Mouse (Mus musculus): ENCODE measurements around the gene Magi1.
"Not testable (repeated sequence)": the region's sequence is repeated elsewhere in the genome, so short reads cannot be mapped to it uniquely, and the experiment has no call there.

Magi1 gene

GRCm38 (mm10) chr6:94061424-94061980 is 222.2 kb downstream of the Magi1 start:
- DNase-seq (ENCODE audit: low spot score in 2 of 2): no peak

DNA sequence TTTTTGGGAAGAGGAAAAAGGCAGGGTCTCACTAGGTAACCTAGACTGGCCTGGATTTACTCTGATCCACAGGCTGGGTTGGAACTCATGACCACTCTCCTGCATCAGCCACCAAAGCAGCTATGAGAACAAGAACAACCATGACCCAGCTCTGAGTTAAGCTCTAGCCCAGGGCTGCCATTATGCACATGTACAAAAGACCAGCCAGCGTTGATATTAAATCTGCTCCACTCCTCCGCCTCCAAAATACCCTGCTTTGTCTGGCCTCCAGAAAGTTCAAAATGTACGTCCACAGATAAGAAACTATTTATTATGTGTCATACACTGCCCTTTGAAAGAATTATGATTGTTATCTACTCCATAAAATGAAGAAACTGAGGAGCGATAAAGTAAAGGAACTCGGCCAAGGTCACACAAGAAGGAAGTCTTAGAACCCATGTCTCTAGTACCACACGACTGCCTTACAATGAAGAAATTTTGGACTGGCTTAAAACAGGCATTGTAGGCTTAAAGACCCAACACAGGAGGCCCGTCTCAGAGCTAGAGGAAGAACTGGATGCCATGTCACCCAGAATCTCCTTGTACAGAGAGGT is 223.0 kb downstream of the Magi1 start:
- no peak for DNase-seq (ENCODE audit: low spot score in 2 of 2)

DNA sequence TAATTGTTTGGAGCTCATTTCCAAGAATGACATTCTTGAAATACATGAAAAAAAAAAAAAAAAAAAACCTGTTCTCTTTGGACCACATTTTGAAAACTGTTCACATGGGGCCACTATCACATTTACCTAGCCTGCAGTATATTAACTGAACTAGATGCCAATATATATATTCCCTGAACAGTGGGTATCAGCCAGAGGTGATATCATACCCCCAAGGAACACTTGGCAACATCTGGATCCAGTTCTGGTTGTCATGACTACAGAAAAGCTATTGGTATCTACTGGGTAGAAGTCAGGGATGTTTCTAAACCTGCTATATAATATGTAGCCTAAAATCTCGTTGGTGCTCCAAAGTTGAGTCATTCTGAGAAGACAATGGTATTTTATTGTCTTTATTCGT is 224.6 kb downstream of the Magi1 start:
- no peak for DNase-seq (ENCODE audit: low spot score in 2 of 2)

GRCm38 (mm10) chr6:94053920-94054319 is 229.8 kb downstream of the Magi1 start:
- DNase-seq (ENCODE audit: low spot score in 2 of 2): peak; percentile 20 to 62

DNA sequence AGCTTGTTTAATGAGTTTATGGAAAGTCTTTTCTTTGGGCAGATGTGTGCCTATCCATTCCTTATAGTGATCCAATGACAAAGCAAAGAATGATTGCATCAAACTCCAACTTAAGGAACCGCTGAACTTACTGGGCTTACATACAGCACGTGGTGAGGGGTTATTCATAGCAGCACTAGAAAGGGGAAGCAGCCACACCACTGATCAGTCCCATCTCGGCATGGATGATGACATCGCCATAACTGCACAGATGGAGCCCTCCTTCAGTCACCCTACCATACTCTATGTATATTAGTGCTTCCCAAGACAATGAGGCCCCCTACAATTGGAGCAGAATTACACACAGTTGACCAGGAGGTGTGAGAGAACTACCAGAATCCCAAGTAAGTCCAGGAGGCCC is 238.5 kb downstream of the Magi1 start:
- no peak for DNase-seq (ENCODE audit: low spot score in 2 of 2)

- DNase-seq (ENCODE audit: low spot score in 2 of 2): no peak
These were observed 240.3 kb downstream of the Magi1 start for GRCm38 (mm10) chr6:94043461-94043860.

DNA sequence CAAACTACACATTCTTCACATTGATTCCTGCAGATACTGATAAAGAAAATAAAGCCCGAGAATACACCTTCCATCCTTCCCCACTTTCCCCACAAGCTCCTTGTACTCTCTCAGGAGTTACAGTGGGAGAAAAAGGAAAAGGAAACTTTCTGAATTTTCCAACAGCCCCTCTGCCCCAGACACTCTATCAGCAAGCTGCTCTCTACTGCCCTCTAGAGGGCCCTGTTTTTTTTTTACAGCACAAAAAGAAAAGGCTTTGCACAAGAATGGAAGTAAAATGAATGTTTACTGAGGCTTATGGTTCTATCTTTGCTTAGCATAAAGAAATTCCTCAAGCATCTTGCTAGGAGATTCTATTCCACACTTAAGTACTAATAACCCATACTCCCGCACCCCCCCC is 243.6 kb downstream of the Magi1 start:
- DNase-seq (ENCODE audit: low spot score in 2 of 2): peak in 1 of 2 experiments; percentile 23

DNA sequence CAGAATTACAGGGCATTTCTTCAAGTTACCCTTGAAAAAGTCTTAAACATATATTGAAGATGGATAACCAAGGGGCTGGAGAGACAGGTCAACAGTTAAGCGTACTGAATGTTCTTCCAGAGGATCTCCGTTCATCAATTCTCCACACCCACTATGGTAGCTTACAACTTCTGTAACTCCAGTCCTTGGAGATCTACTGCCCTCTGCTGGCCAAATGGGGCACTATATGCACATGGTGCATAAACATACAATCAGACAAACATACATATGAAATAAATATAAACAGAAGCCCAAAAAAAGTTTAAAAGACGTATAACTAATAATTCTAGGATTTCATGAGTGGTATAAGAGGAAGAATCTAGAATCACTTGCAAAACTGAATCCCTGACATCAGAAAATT is 244.8 kb downstream of the Magi1 start:
- no peak for DNase-seq (ENCODE audit: low spot score in 2 of 2)

GRCm38 (mm10) chr6:94036554-94036953 is 247.2 kb downstream of the Magi1 start:
- DNase-seq (ENCODE audit: low spot score in 2 of 2): no peak

- no peak for DNase-seq (ENCODE audit: low spot score in 2 of 2)
These were observed 257.4 kb downstream of the Magi1 start for GRCm38 (mm10) chr6:94026361-94026760.

- DNase-seq (ENCODE audit: low spot score in 2 of 2): no peak
These were observed 261.3 kb downstream of the Magi1 start for GRCm38 (mm10) chr6:94022437-94022836.

- no peak for DNase-seq (ENCODE audit: low spot score in 2 of 2)
These were observed 262.3 kb downstream of the Magi1 start for GRCm38 (mm10) chr6:94021239-94021962.

DNA sequence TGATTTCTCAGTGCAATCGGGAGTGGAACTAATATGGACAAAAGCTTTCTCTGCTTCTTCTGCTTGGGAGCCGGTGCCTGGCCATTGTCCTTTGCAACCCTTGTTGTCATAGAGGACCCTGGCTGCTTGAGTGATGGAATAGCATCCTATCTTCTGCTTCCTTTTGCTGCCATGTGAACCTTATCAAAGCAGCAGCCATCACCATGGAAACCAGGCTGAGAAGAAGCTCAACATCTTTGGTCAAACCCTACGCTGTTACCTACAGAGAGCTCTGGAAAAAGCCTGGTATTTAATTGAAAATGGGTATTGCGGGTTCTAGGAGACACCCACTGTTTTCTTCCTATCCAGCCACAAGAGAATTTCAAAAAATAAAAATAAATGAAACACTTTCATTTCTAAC is 263.2 kb downstream of the Magi1 start:
- no peak for DNase-seq (ENCODE audit: low spot score in 2 of 2)

DNA sequence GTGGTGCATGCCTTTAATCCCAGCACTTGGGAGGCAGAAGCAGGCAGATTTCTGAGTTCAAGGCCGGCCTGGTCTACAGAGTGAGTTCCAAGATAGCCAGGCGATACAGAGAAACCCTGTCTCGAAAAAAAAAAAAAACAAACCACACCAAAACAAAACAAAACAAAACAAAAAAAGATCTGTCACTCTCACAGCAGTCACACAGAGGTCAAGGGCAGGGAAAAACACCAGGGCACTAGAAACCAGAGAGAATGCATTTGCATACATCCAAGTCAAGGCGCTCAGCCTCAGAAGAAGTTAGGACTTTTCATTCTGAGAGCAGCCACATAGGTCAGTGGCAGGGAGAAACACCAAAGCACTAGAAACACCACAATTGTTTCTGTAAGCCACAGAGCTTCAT is 263.8 kb downstream of the Magi1 start:
- no peak for DNase-seq (ENCODE audit: low spot score in 2 of 2)

DNA sequence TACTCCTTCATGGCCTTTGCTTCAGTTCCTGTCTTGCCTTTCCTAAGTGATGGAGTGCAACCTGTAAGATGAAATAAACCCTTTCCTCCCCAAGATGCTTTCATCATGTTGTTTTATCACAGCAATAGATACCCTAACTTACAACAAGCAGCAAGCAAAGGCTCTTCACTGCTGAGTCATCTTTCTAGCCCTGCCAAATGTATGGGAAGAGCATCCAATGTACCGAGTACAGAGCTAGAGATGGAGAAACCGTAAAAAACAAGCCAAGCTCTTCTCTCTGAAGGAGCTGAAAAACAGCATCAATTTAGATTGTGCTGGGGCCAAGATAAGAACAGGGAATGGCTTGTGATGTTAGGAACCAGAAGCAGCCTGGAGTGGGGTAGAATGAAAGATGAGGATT is 270.0 kb downstream of the Magi1 start:
- DNase-seq (ENCODE audit: low spot score in 2 of 2): no peak

DNA sequence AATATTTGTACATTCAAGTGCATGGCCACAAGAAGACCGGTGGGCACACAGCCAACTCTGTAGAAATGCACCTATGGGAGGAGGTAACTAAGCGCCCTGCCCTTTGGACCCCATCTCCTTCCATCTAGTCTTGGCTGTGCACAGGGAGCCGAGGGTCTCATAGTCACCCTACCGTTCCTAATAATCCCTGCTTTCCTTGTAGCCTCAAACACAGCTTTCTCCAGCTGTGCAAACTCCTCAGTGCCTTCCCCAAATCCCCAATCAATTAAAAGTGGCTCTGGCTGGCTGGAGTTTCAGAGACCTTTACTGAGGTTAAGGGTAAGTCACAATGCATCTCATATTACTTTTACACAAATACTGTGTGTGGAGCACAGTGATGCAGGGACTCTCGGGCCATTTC is 271.8 kb downstream of the Magi1 start:
- no peak for DNase-seq (ENCODE audit: low spot score in 2 of 2)

DNA sequence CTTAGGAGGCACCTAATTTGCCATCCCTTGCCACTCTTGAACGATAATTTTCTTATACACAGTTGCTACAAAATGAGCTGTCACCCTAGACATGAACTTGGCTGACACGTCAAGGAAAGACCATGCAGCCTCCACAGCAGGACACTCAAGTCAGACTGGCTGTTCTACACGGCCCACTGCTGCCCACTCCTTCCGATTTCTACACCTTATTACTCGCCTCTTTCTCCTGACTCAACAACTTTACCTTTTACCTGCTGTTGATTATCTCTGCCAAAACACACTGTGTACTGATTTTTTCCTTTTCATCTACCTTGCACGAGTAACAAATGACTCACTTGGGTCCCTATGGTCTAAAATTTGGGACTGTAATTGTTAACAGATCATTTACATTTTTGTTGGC is 272.2 kb downstream of the Magi1 start:
- DNase-seq (ENCODE audit: low spot score in 2 of 2): no peak

DNA sequence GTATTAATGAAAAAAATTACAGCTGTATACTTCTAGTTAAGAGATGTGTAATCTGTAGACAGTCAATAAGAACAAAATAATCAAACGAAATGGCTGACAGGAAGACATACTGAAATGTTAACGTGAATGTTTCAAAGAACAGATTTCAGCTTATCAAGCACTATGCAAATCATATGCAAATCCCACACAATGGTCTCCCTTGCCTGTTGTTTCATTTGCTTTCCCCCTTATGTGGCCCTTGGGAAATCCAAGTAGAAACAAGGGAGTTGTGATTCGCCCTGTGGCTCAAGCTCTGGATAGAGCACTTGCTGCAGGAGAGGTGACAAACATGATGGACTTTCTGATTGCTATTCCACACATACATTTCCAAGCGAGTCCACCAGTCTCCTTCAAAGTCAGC is 275.1 kb downstream of the Magi1 start:
- DNase-seq (ENCODE audit: low spot score in 2 of 2): no peak

DNA sequence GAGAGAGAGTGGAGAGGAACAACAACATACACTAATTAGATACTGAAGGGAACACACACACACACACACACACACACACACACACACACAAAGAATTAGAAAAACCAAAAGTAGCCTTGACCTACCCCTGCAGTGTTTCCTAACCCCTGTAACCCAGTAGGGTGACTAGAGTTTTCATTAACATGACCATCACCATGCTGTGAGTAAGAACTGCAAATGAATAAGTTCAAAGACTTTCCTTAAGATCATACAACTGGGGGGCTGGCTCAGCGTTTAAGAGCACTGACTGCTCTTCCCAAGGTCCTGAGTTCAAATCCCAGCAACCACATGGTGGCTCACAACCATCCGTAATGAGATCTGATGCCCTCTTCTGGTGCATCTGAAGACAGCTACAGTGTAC is 280.1 kb downstream of the Magi1 start:
- DNase-seq (ENCODE audit: low spot score in 2 of 2): not testable (repeated sequence)

- DNase-seq (ENCODE audit: low spot score in 2 of 2): no peak
These were observed 286.8 kb downstream of the Magi1 start for GRCm38 (mm10) chr6:93996841-93997485.

DNA sequence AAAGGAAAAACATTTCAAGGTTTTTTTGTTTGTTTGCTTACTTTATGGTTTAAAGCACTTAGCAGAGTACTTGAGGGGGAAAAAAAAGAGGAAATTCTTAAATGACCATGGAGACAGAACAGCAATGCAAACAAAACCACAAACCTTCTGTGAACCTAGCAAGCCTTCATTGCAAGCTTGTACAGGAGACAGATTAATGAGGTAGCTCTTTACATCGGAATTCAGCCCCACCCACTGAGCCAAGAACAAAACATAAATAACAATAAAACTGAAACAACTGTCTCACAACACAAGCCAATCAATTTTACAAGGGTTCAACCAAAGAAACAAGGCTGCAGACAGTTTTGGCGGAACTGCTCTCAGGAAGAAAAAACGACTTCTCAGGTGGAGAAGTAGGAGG is 296.2 kb downstream of the Magi1 start:
- no peak for DNase-seq (ENCODE audit: low spot score in 2 of 2)

DNA sequence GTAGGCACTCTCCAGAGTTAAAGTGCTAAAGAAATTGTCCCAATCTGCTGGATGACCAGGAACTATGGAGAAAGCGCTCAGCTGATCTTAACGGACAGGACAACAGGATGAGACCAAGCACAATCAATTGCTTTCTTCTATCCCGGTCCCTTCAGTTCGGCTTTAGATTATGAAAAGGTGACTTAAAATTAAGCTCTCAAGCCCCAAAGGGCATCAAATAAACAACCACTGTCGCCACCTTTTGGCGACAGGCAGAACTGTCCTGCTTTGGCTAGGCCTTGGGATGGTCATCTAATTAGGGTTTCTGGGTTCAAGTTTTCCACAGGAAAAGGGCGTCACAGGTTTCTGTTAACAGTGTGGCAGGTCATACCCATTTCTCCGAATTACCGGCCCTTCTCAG is 298.6 kb downstream of the Magi1 start:
- DNase-seq (ENCODE audit: low spot score in 2 of 2): no peak

DNA sequence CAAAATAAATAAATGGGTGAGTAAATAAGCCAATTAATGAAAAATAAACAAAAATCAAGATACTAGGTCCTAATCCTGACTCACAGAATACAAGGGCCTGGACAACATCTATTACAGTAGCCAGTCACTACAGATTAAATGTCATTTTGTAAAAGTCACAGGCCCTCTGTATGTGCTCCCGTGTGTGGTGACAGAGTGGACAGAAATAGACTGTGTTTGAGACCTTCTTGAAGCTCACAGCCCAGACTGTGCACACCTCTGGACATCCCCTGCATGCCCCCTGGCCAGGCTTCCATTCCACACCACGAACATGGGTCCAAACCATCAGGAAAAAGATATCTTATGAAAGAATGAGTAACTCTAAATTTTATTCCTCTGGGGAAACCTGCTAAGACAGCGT is 300.2 kb downstream of the Magi1 start:
- no peak for DNase-seq (ENCODE audit: low spot score in 2 of 2)
